Mouse (Mus musculus) forebrain, postnatal 0 days (tissue): ENCODE results near the gene Pde6c. TPM values are rescaled to one million over a fixed set of nuclear protein-coding genes. Genes with fewer than 3 reads are reported as not detected.
A peak's percentile ranks its signal among the peaks of the same experiment; 100 is the strongest.

Source experiments
- ATAC-seq: fragments of 200-750 bp; cut with Nextera tagmentation; 2 replicates; pipeline ENCODE4 v1.8.0; 2017; ENCODE audit warnings: mild to moderate bottlenecking, moderate library complexity
- DNase-seq: peaks from one replicate; pipeline ENCODE4 v3.0.0-alpha.2; 2015
- H3K27ac ChIP-seq: fragments of 300-500 bp; sonication (generic); 2 replicates; pipeline ENCODE4 v1.5.1; 2014; ENCODE audit warnings: low read depth, mild to moderate bottlenecking, antibody characterized with exemption, low read length, moderate library complexity, mixed read lengths
- H3K27me3 ChIP-seq: fragments of 300-500 bp; sonication (generic); 2 replicates; pipeline ENCODE4 v1.6.1; 2014; ENCODE audit warnings: mild to moderate bottlenecking, low read length, mixed read lengths; ENCODE audit not compliant: insufficient read depth
- H3K36me3 ChIP-seq: fragments of 300-500 bp; sonication (generic); 2 replicates; pipeline ENCODE4 v1.6.1; 2014; ENCODE audit warnings: mild to moderate bottlenecking, moderate library complexity; ENCODE audit not compliant: insufficient read depth
- H3K4me1 ChIP-seq: fragments of 300-500 bp; sonication (generic); 2 replicates; pipeline ENCODE4 v1.6.1; 2014; ENCODE audit warnings: antibody characterized with exemption; ENCODE audit not compliant: insufficient read depth
- H3K4me2 ChIP-seq: fragments of 300-500 bp; sonication (generic); 2 replicates; pipeline ENCODE4 v1.6.1; 2014; ENCODE audit warnings: low read depth, mild to moderate bottlenecking, moderate library complexity
- H3K4me3 ChIP-seq: fragments of 300-500 bp; sonication (generic); 2 replicates; pipeline ENCODE4 v1.5.1; 2014; ENCODE audit warnings: low read depth, low read length, mixed read lengths
- H3K9ac ChIP-seq: fragments of 300-500 bp; sonication (generic); 2 replicates; pipeline ENCODE4 v1.6.1; 2014; ENCODE audit warnings: mild to moderate bottlenecking
- H3K9me3 ChIP-seq: fragments of 300-500 bp; sonication (generic); 2 replicates; pipeline ENCODE4 v1.6.1; 2016; ENCODE audit warnings: low read length
- CTCF ChIP-seq: sonication (generic); IDR thresholded peaks from 2 replicates; pipeline ENCODE4 v1.5.1; 2016; ENCODE audit warnings: antibody characterized with exemption, control low read depth, low read depth
- WGBS: fragments of 180-500 bp; shearing (Covaris S2); extraction: QIAGEN DNeasy Blood & Tissue Kit; methylation state at CpG from one replicate; pipeline ENCODE4 v1.1.7; 2014; 5-methylcytosine and 5-hydroxymethylcytosine counted together
- polyA plus RNA-seq: library from polyadenylated mRNA; unstranded; fragments of >200 nt; fragmentation: Nextera tagmentation; extraction: Ambion mirVana; gene quantifications from 2 replicates; pipeline ENCODE4 v1.2.1, GENCODE M21; 2015
- total RNA-seq: library from RNA; depleted of rRNA; stranded (reverse); fragments of >200 nt; gene quantifications from 2 replicates; pipeline ENCODE4 v1.2.3, GENCODE M21; 2014; rRNA removed

Pde6c gene
- total RNA-seq (0.08 TPM in 1 of 2 replicates, not detected in the other), polyA plus RNA-seq (0.11 TPM in 1 of 2 replicates, not detected in the other)

- H3K9me3 ChIP-seq: no peaks in the 10 kb centered on the region
- 77% methylated on average over 6 of the region's 6 CpGs for WGBS
- no peaks in the 10 kb centered on the region; the same call in 1 of the 2 replicates for H3K27me3 ChIP-seq
- H3K4me1 ChIP-seq: no peaks in the 10 kb centered on the region
- H3K4me2 ChIP-seq: no peak within 1 kb of the TSS
- ATAC-seq: no peak
- no peak for TF ChIP-seq CTCF
- no peak within 1 kb of the TSS for H3K9ac ChIP-seq
- no peaks in the 10 kb centered on the region for H3K36me3 ChIP-seq
- no peak within 1 kb of the TSS for H3K4me3 ChIP-seq
- no peak within 1 kb of the TSS for H3K27ac ChIP-seq
- no peak for DNase-seq
Measured at GRCm38 (mm10) chr19:38132481-38132880, at the start of gene Pde6c. Gene Pde6c (plus strand): TSS chr19:38132781.

- ATAC-seq (no peak), DNase-seq (no peak)
- Histone ChIP-seq H3K27ac (no peak overlapping the region), H3K4me1 (no peaks in the 10 kb centered on the region), H3K4me2 (no peak overlapping the region), H3K4me3 (no peak overlapping the region), H3K9ac (no peak overlapping the region), H3K9me3 (no peaks in the 10 kb centered on the region), H3K27me3 (no peaks in the 10 kb centered on the region), H3K36me3 (no peaks in the 10 kb centered on the region)
- WGBS: 77% methylated on average over 5 of the region's 5 CpGs
- no peak for TF ChIP-seq CTCF
Measured at GRCm38 (mm10) chr19:38082931-38083525, 49.6 kb upstream of the Pde6c start.

DNA sequence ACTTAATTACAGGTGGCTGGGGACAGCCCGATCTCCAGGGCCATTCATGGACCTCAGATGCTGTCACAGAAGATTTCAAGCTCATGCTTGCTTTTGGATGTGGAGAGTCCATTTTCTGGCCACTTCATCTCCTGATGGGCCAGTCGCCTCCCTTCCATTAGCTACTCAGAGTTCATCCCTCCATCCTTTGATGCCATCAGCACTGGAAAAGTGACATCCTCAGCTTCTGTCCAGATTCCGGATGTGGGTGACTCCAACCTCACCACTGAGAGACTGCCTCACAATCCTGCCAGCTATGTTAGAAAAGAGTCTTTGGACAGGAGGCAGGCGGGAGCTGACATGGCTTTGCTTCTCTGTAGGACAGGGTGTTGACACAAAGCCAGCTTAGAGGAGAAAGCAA is 46.7 kb upstream of the Pde6c start:
- no peak for ATAC-seq
- Histone ChIP-seq H3K9ac (no peak overlapping the region), H3K27me3 (no peaks in the 10 kb centered on the region), H3K36me3 (no peaks in the 10 kb centered on the region), H3K9me3 (no peaks in the 10 kb centered on the region), H3K4me3 (no peak overlapping the region), H3K27ac (no peak overlapping the region), H3K4me1 (no peaks in the 10 kb centered on the region), H3K4me2 (no peak overlapping the region)
- DNase-seq: no peak
- WGBS: 91% methylated on average over 4 of the region's 4 CpGs
- TF ChIP-seq CTCF: no peak

DNA sequence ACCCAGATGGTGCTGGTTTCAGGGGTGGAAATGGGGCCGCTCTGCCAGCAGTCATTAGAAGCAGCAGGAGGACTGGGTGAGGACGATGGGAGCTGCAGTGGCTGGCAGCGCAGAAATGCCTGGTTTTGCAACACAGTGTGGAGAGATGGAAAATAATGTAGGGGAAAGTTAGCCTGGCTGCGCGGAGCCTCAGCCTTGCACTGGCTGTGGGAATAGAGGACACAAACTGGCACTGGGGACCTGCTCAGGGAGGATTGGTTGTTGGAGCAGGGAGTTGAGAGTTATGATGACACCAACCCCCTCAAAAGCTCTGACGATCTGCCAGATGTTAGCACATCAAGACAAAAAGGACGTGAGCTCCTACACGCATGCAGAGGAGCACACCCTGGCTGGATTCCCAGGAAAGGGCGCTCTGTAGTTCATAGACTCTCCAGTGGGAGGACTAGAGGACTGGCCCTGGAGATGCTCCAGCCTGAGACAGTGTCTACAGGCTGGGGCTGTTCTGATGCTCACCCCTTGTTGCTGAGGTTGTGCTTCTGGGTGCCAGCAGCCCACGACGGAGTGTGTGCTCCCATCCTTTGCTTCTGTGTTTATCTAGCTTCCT is 45.5 kb upstream of the Pde6c start:
- ATAC-seq: peak; percentile 94
- Histone ChIP-seq H3K9ac (no peak overlapping the region), H3K4me2 (no peak overlapping the region)

GRCm38 (mm10) chr19:38089358-38089757 is 43.2 kb upstream of the Pde6c start:
- H3K4me3 ChIP-seq: no peak overlapping the region
- DNase-seq: no peak
- H3K27ac ChIP-seq: no peak overlapping the region
- no peaks in the 10 kb centered on the region for H3K4me1 ChIP-seq
- no peaks in the 10 kb centered on the region for H3K27me3 ChIP-seq
- H3K9ac ChIP-seq: no peak overlapping the region
- ATAC-seq: no peak
- H3K4me2 ChIP-seq: no peak overlapping the region
- H3K36me3 ChIP-seq: no peaks in the 10 kb centered on the region
- 82% methylated on average over 8 of the region's 8 CpGs for whole genome bisulfite sequencing
- H3K9me3 ChIP-seq: no peaks in the 10 kb centered on the region
- no peak for TF ChIP-seq CTCF

More for the DNA sequence above, 45.5 kb upstream of the Pde6c start:
- DNase-seq: peak; percentile 66
- WGBS: 46% methylated on average over 11 of the region's 11 CpGs
- Histone ChIP-seq H3K36me3 (no peaks in the 10 kb centered on the region), H3K4me1 (no peaks in the 10 kb centered on the region), H3K4me3 (no peak overlapping the region), H3K27ac (no peak overlapping the region), H3K9me3 (no peaks in the 10 kb centered on the region), H3K27me3 (no peaks in the 10 kb centered on the region)
- peak; percentile 68 for TF ChIP-seq CTCF

GRCm38 (mm10) chr19:38091512-38091985 is 41.0 kb upstream of the Pde6c start:
- H3K27me3 ChIP-seq: peaks cover 13% of the 10 kb centered on the region
- WGBS: 64% methylated on average over 4 of the region's 4 CpGs

GRCm38 (mm10) chr19:38096231-38096630 is 36.4 kb upstream of the Pde6c start:
- Histone ChIP-seq H3K27ac (no peak overlapping the region), H3K9ac (no peak overlapping the region), H3K27me3 (peaks cover 38% of the 10 kb centered on the region), H3K4me3 (no peak overlapping the region), H3K4me2 (no peak overlapping the region), H3K36me3 (no peaks in the 10 kb centered on the region), H3K9me3 (no peaks in the 10 kb centered on the region), H3K4me1 (no peaks in the 10 kb centered on the region)
- TF ChIP-seq CTCF: no peak
- 13% methylated on average over 4 of the region's 4 CpGs for WGBS
- DNase-seq (no peak), ATAC-seq (no peak)

More at GRCm38 (mm10) chr19:38091512-38091985, 41.0 kb upstream of the Pde6c start:
- no peaks in the 10 kb centered on the region for H3K9me3 ChIP-seq
- DNase-seq (no peak), ATAC-seq (no peak)
- no peak overlapping the region for H3K9ac ChIP-seq
- no peak overlapping the region for H3K27ac ChIP-seq
- no peak for TF ChIP-seq CTCF
- no peaks in the 10 kb centered on the region for H3K36me3 ChIP-seq
- no peaks in the 10 kb centered on the region for H3K4me1 ChIP-seq
- no peak overlapping the region for H3K4me3 ChIP-seq
- no peak overlapping the region for H3K4me2 ChIP-seq
